Mouse (Mus musculus) forebrain, embryonic 16.5 days (tissue): Measurements from ENCODE around the gene Jam3. TPM values are rescaled to one million over a fixed set of nuclear protein-coding genes. Genes with fewer than 3 reads are reported as not detected.

Source experiments
- ATAC-seq: fragments of 200-750 bp; cut with Nextera tagmentation; 2 replicates; pipeline ENCODE4 v1.8.0; 2017; ENCODE audit warnings: mild to moderate bottlenecking, moderate library complexity
- H3K27ac ChIP-seq: fragments of 300-500 bp; sonication (generic); 2 replicates; pipeline ENCODE4 v1.5.1; 2014; ENCODE audit warnings: low read length, control low read depth
- H3K27me3 ChIP-seq: fragments of 300-500 bp; sonication (generic); replicated peaks from 2 replicates; pipeline ENCODE4 v1.6.1; 2014; ENCODE audit warnings: low read length; ENCODE audit not compliant: control insufficient read depth, insufficient read depth
- H3K36me3 ChIP-seq: fragments of 300-500 bp; sonication (generic); 2 replicates; pipeline ENCODE4 v1.6.1; 2014; ENCODE audit not compliant: control insufficient read depth, insufficient read depth
- H3K4me1 ChIP-seq: fragments of 300-500 bp; sonication (generic); replicated peaks from 2 replicates; pipeline ENCODE4 v1.6.1; 2014; ENCODE audit warnings: low read length; ENCODE audit not compliant: control insufficient read depth, insufficient read depth
- H3K4me2 ChIP-seq: fragments of 300-500 bp; sonication (generic); 2 replicates; pipeline ENCODE4 v1.6.1; 2014; ENCODE audit warnings: mild to moderate bottlenecking, low read length, control low read depth
- H3K4me3 ChIP-seq: fragments of 300-500 bp; sonication (generic); replicated peaks from 2 replicates; pipeline ENCODE4 v1.5.1; 2014; ENCODE audit warnings: mild to moderate bottlenecking, low read length, control low read depth
- H3K9ac ChIP-seq: fragments of 300-500 bp; sonication (generic); replicated peaks from 2 replicates; pipeline ENCODE4 v1.6.1; 2014; ENCODE audit warnings: low read depth, low read length, control low read depth
- H3K9me3 ChIP-seq: fragments of 300-500 bp; sonication (generic); 2 replicates; pipeline ENCODE4 v1.6.1; 2016; ENCODE audit warnings: low read length; ENCODE audit not compliant: control insufficient read depth
- WGBS: fragments of 180-500 bp; shearing (Covaris S2); extraction: QIAGEN DNeasy Blood & Tissue Kit; methylation state at CpG from one replicate; pipeline ENCODE4 v1.1.7; 2014; 5-methylcytosine and 5-hydroxymethylcytosine counted together
- polyA plus RNA-seq: library from polyadenylated mRNA; unstranded; fragments of >200 nt; fragmentation: Nextera tagmentation; extraction: Ambion mirVana; gene quantifications from 2 replicates; pipeline ENCODE4 v1.2.1, GENCODE M21; 2015

Gene Jam3
- polyA plus RNA-seq, 1 experiment from 2014 or later: 60.2 TPM

DNA sequence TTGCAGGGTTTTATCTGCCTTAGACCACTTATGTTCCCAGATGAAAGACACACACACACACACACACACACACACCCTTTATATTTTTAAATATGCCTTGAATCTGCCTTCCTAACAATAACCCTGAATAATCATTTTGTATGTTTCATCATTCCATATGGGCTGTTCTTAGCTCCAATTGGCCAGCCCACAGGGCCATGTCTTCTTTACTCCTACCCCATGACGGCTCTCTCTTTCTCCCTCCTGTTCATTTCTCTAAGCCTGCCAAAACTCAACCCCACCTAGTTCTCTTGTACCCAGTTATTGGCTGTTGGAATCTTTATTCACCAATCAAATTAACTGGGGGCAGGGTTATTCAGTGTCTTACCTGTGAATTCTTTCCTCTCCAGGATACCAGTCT is 65.1 kb downstream of the Jam3 start:
- ATAC-seq: peak; percentile 44; the same call in 1 of the 2 replicates
- H3K9me3 ChIP-seq: no peaks in the 10 kb centered on the region
- 45% methylated on average over 1 of the region's 1 CpGs for WGBS
- H3K27ac ChIP-seq: peak overlapping the region; percentile 21; the same call in 1 of the 2 replicates
- peaks cover 13% of the 10 kb centered on the region for H3K4me1 ChIP-seq
- H3K36me3 ChIP-seq: peaks cover 21% of the 10 kb centered on the region
- no peak overlapping the region for H3K4me3 ChIP-seq
- H3K9ac ChIP-seq: no peak overlapping the region
- H3K27me3 ChIP-seq: no peaks in the 10 kb centered on the region
- no peak overlapping the region for H3K4me2 ChIP-seq

DNA sequence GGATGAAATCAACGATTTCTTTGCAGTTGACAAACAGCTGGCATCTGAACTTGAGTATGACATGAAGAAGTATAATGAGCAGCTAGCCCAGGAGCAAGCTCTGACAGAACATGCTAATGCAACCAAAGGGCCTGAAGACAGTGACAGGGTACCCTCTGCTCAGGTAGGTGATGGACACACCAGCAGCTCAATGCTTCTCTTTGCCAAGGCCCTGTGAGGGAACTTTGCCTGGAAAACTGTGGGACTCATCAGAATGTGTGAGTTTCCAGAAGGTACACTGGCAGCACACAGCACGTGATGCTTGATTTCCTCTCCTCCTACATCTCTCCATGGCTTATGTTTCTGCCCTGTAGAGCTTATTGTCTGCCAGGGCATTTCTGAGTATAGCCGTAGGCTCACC is 67.8 kb downstream of the Jam3 start:
- Histone ChIP-seq H3K4me2 (no peak overlapping the region), H3K4me1 (peaks cover 13% of the 10 kb centered on the region), H3K4me3 (no peak overlapping the region), H3K9ac (no peak overlapping the region), H3K27ac (no peak overlapping the region), H3K9me3 (no peaks in the 10 kb centered on the region), H3K27me3 (no peaks in the 10 kb centered on the region), H3K36me3 (peaks cover 24% of the 10 kb centered on the region)
- no peak for ATAC-seq
- 89% methylated on average over 3 of the region's 3 CpGs for WGBS

DNA sequence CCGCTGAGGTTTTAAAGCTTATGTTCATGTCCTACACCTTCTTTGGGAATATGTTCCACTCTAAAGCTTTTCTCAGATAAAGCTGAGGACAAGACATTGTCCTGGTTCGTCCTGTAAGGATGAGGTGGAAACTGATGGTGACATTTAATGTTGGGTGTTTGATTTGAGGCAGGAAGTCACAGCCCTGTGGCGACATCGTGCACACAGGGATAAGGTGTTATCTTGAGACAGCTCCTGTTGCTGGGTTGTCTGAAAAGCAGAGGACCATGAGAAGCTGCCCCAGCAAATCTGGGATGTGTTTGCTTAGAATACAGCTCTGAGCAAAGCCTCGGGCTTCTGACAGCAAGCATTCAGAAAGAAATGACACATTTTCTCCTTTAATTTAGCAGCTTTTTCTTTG is 69.0 kb downstream of the Jam3 start:
- Histone ChIP-seq H3K9ac (no peak overlapping the region), H3K4me1 (peaks cover 6% of the 10 kb centered on the region), H3K27me3 (no peaks in the 10 kb centered on the region), H3K36me3 (peaks cover 28% of the 10 kb centered on the region), H3K4me2 (no peak overlapping the region), H3K27ac (no peak overlapping the region), H3K4me3 (no peak overlapping the region), H3K9me3 (no peaks in the 10 kb centered on the region)
- no peak for ATAC-seq
- WGBS: 91% methylated on average over 5 of the region's 5 CpGs

DNA sequence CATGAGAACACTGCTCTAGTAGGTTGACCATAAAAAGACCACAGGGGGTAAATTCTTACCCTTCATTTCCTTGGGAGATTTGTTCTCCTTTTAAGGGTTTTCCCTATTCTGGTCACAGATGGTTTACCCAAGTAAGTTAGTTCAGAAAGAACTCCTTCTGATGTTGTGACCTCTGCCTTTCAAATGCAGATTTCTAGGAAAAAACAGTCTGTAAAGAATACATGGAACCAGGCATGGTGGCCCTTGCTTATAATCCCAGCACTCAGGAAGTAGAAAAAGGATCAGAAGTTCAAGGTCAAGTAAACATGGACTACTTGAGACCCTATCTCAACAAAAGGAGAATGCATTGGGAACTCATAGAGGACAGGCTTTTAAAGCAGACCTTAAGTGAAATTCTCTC is 79.4 kb downstream of the Jam3 start:
- Histone ChIP-seq H3K4me1 (no peaks in the 10 kb centered on the region), H3K9ac (no peak overlapping the region), H3K4me3 (no peak overlapping the region), H3K4me2 (no peak overlapping the region), H3K27me3 (no peaks in the 10 kb centered on the region), H3K27ac (no peak overlapping the region), H3K36me3 (peaks cover 25% of the 10 kb centered on the region), H3K9me3 (no peaks in the 10 kb centered on the region)
- ATAC-seq: no peak

DNA sequence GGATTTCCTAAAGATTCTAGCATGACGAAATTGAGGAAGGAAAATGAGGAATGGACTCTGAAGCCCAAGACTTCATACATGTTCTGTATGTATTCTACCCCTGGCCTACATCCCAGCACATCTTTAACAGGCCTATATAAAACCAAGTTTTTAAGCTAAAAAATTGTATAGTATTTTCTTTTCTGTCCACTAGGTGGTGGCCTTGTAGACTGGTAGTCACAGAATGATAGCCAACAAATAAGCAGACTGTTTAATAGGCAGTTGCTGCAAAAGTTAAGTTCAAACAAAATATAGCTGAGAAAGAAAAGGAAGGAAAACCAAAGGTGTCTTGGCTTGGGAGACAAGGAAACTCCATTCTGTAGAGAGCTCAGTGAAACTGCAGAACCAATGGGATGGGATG is 80.5 kb downstream of the Jam3 start:
- no peaks in the 10 kb centered on the region for H3K4me1 ChIP-seq
- no peak overlapping the region for H3K4me3 ChIP-seq
- no peak overlapping the region for H3K4me2 ChIP-seq
- H3K9me3 ChIP-seq: no peaks in the 10 kb centered on the region; the same call in 1 of the 2 replicates
- H3K36me3 ChIP-seq: peaks cover 36% of the 10 kb centered on the region
- no peak overlapping the region for H3K27ac ChIP-seq
- no peak for ATAC-seq
- no peaks in the 10 kb centered on the region for H3K27me3 ChIP-seq
- no peak overlapping the region for H3K9ac ChIP-seq
- 84% methylated on average over 1 of the region's 1 CpGs for WGBS

DNA sequence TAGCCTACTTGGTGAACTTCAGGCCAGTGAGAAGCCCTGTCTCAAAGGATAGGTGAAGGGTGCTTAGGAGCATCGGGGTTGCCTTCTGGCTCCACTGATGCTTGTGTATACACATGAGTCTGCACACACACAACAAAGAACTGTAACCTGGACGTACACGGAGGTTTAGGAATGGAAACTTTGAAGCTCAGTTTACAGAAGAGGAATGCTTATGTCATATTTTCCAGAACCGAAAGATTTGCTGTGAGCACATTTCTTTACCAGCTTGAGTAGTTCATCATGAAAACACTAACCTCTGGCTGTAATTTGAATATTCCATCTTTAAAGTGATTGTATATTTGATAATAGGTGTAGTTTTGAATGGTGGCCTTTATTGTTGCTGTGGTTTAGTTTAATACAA is 84.3 kb downstream of the Jam3 start:
- 92% methylated on average over 4 of the region's 4 CpGs for WGBS
- H3K4me1 ChIP-seq: no peaks in the 10 kb centered on the region
- no peak overlapping the region for H3K4me2 ChIP-seq

DNA sequence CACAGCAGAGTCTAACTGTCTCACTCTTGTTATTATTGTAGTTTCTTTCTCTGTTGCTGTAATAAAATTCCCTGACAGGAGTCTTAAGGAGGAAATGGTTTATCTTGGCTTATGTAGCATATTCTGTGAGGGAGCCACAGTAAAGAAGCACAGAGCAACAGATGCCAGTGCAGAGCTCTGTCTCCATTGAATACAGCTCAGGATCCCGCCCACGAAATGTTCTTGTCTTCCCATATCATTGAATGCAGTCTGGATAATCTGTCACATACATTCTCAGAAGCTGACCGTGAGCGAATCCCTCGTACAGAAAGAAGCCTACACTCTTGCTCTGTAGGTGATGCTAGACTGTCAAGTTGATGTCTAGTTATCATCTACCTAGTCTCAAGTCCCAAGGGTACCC is 96.9 kb downstream of the Jam3 start:
- Histone ChIP-seq H3K4me2 (no peak overlapping the region), H3K4me1 (no peaks in the 10 kb centered on the region), H3K36me3 (peaks cover 34% of the 10 kb centered on the region), H3K27me3 (no peaks in the 10 kb centered on the region), H3K9me3 (no peaks in the 10 kb centered on the region), H3K4me3 (no peak overlapping the region), H3K27ac (no peak overlapping the region), H3K9ac (no peak overlapping the region)
- 93% methylated on average over 5 of the region's 5 CpGs for WGBS
- ATAC-seq: no peak

More for the DNA sequence above, 84.3 kb downstream of the Jam3 start:
- H3K9me3 ChIP-seq: no peaks in the 10 kb centered on the region; the same call in 1 of the 2 replicates
- no peak overlapping the region for H3K4me3 ChIP-seq
- no peak for ATAC-seq
- H3K36me3 ChIP-seq: peaks cover 35% of the 10 kb centered on the region
- H3K27me3 ChIP-seq: no peaks in the 10 kb centered on the region
- H3K27ac ChIP-seq: no peak overlapping the region
- H3K9ac ChIP-seq: no peak overlapping the region

DNA sequence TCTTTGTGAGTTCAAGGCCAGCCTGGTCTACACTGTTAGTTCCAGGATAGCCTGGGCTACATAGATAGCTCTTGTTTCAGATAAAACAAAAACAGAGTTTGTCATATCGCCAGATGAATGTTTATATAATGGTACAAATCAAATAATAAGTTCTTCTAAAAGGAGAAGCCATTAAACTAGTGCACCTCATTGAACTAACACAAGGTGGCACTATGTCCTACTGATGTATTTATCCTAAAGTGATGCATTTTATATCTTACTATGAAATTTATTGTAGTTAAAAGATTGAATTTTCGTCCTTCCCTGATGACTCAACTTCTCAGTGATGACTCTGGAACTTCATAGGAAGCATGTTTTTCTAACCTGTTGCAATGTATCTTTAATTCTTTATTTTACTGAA is 105.7 kb downstream of the Jam3 start:
- WGBS: 88% methylated on average over 2 of the region's 2 CpGs

More for the DNA sequence above, 105.7 kb downstream of the Jam3 start:
- Histone ChIP-seq H3K27me3 (no peaks in the 10 kb centered on the region), H3K27ac (no peak overlapping the region), H3K4me3 (no peak overlapping the region), H3K9ac (no peak overlapping the region), H3K4me2 (no peak overlapping the region), H3K36me3 (peaks cover 36% of the 10 kb centered on the region), H3K4me1 (no peaks in the 10 kb centered on the region), H3K9me3 (no peaks in the 10 kb centered on the region)
- no peak for ATAC-seq
